Mouse (Mus musculus): ENCODE measurements around the gene Atxn7l1. TPM values are rescaled to one million over a fixed set of nuclear protein-coding genes. Genes with fewer than 3 reads are reported as not detected.

Atxn7l1 gene
- polyA plus RNA-seq, 1 experiment, result not detected

DNA sequence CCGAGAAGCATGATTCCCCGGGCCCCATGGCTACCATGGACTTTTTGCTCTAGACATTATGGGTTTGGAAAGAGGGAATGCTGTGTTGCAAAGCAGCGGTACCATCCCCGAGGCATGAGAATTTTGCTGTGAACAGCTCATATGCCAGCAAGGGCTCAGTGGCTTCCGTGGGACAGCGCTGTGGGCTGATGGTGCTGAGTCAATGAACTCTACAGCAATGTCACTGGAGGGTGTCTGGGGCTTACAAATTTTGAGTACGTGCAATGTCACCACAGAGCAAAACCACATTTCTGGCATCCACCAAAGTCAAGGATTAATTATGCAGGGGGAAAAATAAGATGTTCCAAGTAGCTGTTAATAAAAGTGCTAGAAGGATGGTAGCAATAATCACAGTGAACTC lies 42.6 kb downstream of the Atxn7l1 start:
- no peak overlapping the region for H3K27ac ChIP-seq (ENCODE audit: insufficient read depth, low read depth, low read length)
- H3K4me3 ChIP-seq (ENCODE audit: insufficient read depth, low read depth, low read length), result no peak overlapping the region
- TF ChIP-seq POLR2A (IDR thresholded peaks at IDR 0.05; ENCODE audit: insufficient read depth, low read depth, low read length) (no peak), CTCF (IDR thresholded peaks at IDR 0.05; ENCODE audit: insufficient read depth, low read depth, low read length) (no peak)
- H3K4me1 ChIP-seq (ENCODE audit: control insufficient read depth, insufficient read depth, low read length), result peaks cover 13% of the 10 kb centered on the region
- WGBS, result 66% methylated on average over 7 of the region's 7 CpGs

DNA sequence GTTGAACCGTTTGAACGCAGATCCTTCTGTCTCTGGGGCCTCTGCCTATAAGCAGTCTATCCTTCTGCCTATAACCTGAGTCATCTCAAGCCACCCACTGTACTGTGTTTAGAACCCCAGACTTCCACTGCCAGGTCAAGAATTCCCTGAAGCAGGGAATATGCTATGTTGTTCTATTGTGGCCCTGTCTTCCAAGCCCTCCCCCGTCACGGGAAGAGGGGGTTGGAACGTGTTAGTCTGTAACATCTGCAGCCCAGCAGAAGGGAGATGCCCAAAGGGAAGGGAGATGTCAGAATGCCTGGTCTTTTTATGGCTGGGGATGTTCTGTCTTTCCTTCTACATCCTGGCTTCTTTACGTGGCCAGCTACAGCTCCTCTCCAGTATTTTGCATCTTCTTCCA lies 43.1 kb downstream of the Atxn7l1 start:
- no peak overlapping the region for H3K4me3 ChIP-seq (ENCODE audit: insufficient read depth, low read depth, low read length)
- no peak overlapping the region for H3K27ac ChIP-seq (ENCODE audit: insufficient read depth, low read depth, low read length)
- WGBS, result 42% methylated on average over 6 of the region's 6 CpGs
- peaks cover 17% of the 10 kb centered on the region for H3K4me1 ChIP-seq (ENCODE audit: control insufficient read depth, insufficient read depth, low read length)
- TF ChIP-seq POLR2A (IDR thresholded peaks at IDR 0.05; ENCODE audit: insufficient read depth, low read depth, low read length) (no peak), CTCF (IDR thresholded peaks at IDR 0.05; ENCODE audit: insufficient read depth, low read depth, low read length) (no peak)

- TF ChIP-seq CTCF (IDR thresholded peaks at IDR 0.05; ENCODE audit: insufficient read depth, low read depth, low read length) (no peak), POLR2A (IDR thresholded peaks at IDR 0.05; ENCODE audit: insufficient read depth, low read depth, low read length) (no peak)
- H3K4me1 ChIP-seq (ENCODE audit: control insufficient read depth, insufficient read depth, low read length), result peaks cover 17% of the 10 kb centered on the region
- 46% methylated on average over 11 of the region's 11 CpGs for WGBS
- H3K4me3 ChIP-seq (ENCODE audit: insufficient read depth, low read depth, low read length), result no peak overlapping the region
- H3K27ac ChIP-seq (ENCODE audit: insufficient read depth, low read depth, low read length), result no peak overlapping the region
Measured at GRCm38 (mm10) chr12:33193408-33193901, 46.0 kb downstream of the Atxn7l1 start.

GRCm38 (mm10) chr12:33195175-33195574 lies 47.7 kb downstream of the Atxn7l1 start:
- no peak for TF ChIP-seq CTCF (IDR thresholded peaks at IDR 0.05; ENCODE audit: insufficient read depth, low read depth, low read length)
- no peak for TF ChIP-seq POLR2A (IDR thresholded peaks at IDR 0.05; ENCODE audit: insufficient read depth, low read depth, low read length)
- Histone ChIP-seq H3K27ac (ENCODE audit: insufficient read depth, low read depth, low read length) (no peak overlapping the region), H3K4me3 (ENCODE audit: insufficient read depth, low read depth, low read length) (no peak overlapping the region), H3K4me1 (ENCODE audit: control insufficient read depth, insufficient read depth, low read length) (peaks cover 14% of the 10 kb centered on the region)
- 47% methylated on average over 8 of the region's 8 CpGs for WGBS

DNA sequence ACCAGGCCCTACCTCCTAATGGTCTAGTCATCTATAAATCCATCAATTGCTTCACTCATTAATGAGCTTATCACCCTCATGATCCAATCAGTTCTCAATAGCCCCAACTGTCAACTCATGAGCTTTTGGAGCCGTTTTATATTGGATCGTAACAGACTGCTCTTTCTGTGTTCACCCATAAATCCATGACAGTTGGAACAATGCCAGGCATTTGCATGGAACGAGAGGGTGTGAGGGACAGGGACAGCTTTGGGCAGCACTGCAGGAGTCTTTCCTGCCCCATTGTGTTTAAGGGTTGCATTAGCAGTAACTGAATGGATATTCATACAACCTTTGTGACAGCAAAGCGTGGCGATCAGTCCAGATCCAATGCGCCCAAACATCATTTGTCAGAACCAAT lies 49.8 kb downstream of the Atxn7l1 start:
- WGBS, result 73% methylated on average over 6 of the region's 6 CpGs

DNA sequence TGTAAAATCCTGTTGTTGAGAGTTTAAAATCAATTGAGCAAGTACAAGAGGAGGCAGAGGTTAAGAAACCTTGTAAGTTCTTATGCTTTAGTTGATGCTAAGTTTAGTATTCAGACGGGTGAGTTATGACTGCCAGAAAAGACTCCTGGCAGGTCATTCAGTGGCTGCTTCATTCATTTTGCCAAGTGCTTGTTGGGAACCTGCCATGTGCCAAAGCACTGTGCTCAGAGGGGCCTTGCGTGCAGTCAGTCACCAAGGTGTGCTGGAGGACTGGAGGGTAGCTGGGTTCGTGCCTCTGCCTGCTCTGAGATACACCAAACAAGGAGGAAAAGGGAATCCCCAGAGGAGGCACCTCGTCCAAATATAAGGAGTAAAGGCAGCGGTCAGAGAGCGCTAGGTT lies 50.3 kb downstream of the Atxn7l1 start:
- no peak overlapping the region for H3K27ac ChIP-seq (ENCODE audit: insufficient read depth, low read depth, low read length)
- 85% methylated on average over 6 of the region's 6 CpGs for WGBS
- TF ChIP-seq POLR2A (IDR thresholded peaks at IDR 0.05; ENCODE audit: insufficient read depth, low read depth, low read length) (no peak), CTCF (IDR thresholded peaks at IDR 0.05; ENCODE audit: insufficient read depth, low read depth, low read length) (no peak)
- no peak overlapping the region for H3K4me3 ChIP-seq (ENCODE audit: insufficient read depth, low read depth, low read length)
- peaks cover 20% of the 10 kb centered on the region for H3K4me1 ChIP-seq (ENCODE audit: control insufficient read depth, insufficient read depth, low read length)

More for the DNA sequence above, 49.8 kb downstream of the Atxn7l1 start:
- H3K4me3 ChIP-seq (ENCODE audit: insufficient read depth, low read depth, low read length), result no peak overlapping the region
- H3K4me1 ChIP-seq (ENCODE audit: control insufficient read depth, insufficient read depth, low read length), result peaks cover 16% of the 10 kb centered on the region; the same call in 1 of the 2 replicates
- TF ChIP-seq POLR2A (IDR thresholded peaks at IDR 0.05; ENCODE audit: insufficient read depth, low read depth, low read length), result no peak
- no peak for TF ChIP-seq CTCF (IDR thresholded peaks at IDR 0.05; ENCODE audit: insufficient read depth, low read depth, low read length)
- H3K27ac ChIP-seq (ENCODE audit: insufficient read depth, low read depth, low read length), result no peak overlapping the region

- no peak overlapping the region for H3K27ac ChIP-seq (ENCODE audit: insufficient read depth, low read depth, low read length)
- H3K4me3 ChIP-seq (ENCODE audit: insufficient read depth, low read depth, low read length), result no peak overlapping the region
- H3K4me1 ChIP-seq (ENCODE audit: control insufficient read depth, insufficient read depth, low read length), result peaks cover 18% of the 10 kb centered on the region
- TF ChIP-seq POLR2A (IDR thresholded peaks at IDR 0.05; ENCODE audit: insufficient read depth, low read depth, low read length) (no peak), CTCF (IDR thresholded peaks at IDR 0.05; ENCODE audit: insufficient read depth, low read depth, low read length) (no peak)
- 87% methylated on average over 6 of the region's 6 CpGs for WGBS
Measured at GRCm38 (mm10) chr12:33201068-33201467, 53.6 kb downstream of the Atxn7l1 start.

- Histone ChIP-seq H3K4me1 (ENCODE audit: control insufficient read depth, insufficient read depth, low read length) (peaks cover 18% of the 10 kb centered on the region), H3K4me3 (ENCODE audit: insufficient read depth, low read depth, low read length) (no peak overlapping the region), H3K27ac (ENCODE audit: insufficient read depth, low read depth, low read length) (no peak overlapping the region)
- TF ChIP-seq POLR2A (IDR thresholded peaks at IDR 0.05; ENCODE audit: insufficient read depth, low read depth, low read length), result no peak
- TF ChIP-seq CTCF (IDR thresholded peaks at IDR 0.05; ENCODE audit: insufficient read depth, low read depth, low read length), result no peak
- WGBS, result 85% methylated on average over 7 of the region's 7 CpGs
Measured at GRCm38 (mm10) chr12:33201491-33202210, 54.2 kb downstream of the Atxn7l1 start.

GRCm38 (mm10) chr12:33205255-33205654 lies 57.8 kb downstream of the Atxn7l1 start:
- 92% methylated on average over 4 of the region's 4 CpGs for WGBS
- Histone ChIP-seq H3K27ac (ENCODE audit: insufficient read depth, low read depth, low read length) (no peak overlapping the region), H3K4me3 (ENCODE audit: insufficient read depth, low read depth, low read length) (no peak overlapping the region), H3K4me1 (ENCODE audit: control insufficient read depth, insufficient read depth, low read length) (peaks cover 22% of the 10 kb centered on the region)
- no peak for TF ChIP-seq POLR2A (IDR thresholded peaks at IDR 0.05; ENCODE audit: insufficient read depth, low read depth, low read length)
- no peak for TF ChIP-seq CTCF (IDR thresholded peaks at IDR 0.05; ENCODE audit: insufficient read depth, low read depth, low read length)

Measured in olfactory bulb, adult 2 months (tissue).